Mouse (Mus musculus): ENCODE measurements around the gene Capza1. TPM values are rescaled to one million over a fixed set of nuclear protein-coding genes. Genes with fewer than 3 reads are reported as not detected.

The Capza1 gene
- 5.6 and 7.2 TPM in 2 replicates for polyA plus RNA-seq (2012; rRNA removed)

GRCm38 (mm10) chr3:104863786-104864650 is at the start of gene Capza1, which contains the start of gene St7l:
Capza1 (minus strand) TSS chr3:104864505.
St7l (plus strand) TSS chr3:104864005.

GRCm38 (mm10) chr3:104817991-104818748 is 46.1 kb downstream of the Capza1 start, which contains the start of gene Mov10:
Mov10 (minus strand) TSS chr3:104818563.

GRCm38 (mm10) chr3:104788075-104788474 is 76.2 kb downstream of the Capza1 start, which contains the start of gene Rhoc:
Rhoc (plus strand) TSS chr3:104788375.

GRCm38 (mm10) chr3:104781471-104781903 is 82.8 kb downstream of the Capza1 start, which contains the start of gene Fam19a3:
Fam19a3 (minus strand) TSS chr3:104781840.

GRCm38 (mm10) chr3:104780561-104781420 is 83.5 kb downstream of the Capza1 start, which contains the start of gene Ppm1j:
Ppm1j (plus strand) TSS chr3:104781056.

Other genes starting within 250 kb of the Capza1 start
- 15.1 and 15.2 TPM in 2 replicates for gene Slc16a1, start 225.8 kb downstream of the Capza1 start, polyA plus RNA-seq (2012; rRNA removed)
- gene Ppm1j, start 83.4 kb downstream of the Capza1 start, polyA plus RNA-seq (2012; rRNA removed), result 6.0 and 8.5 TPM in 2 replicates
- 0.10 and 0.13 TPM in 2 replicates for gene Fam19a3, start 82.7 kb downstream of the Capza1 start, polyA plus RNA-seq (2012; rRNA removed)
- 54.4 and 72.2 TPM in 2 replicates for gene Rhoc, start 76.1 kb downstream of the Capza1 start, polyA plus RNA-seq (2012; rRNA removed)
- gene Mov10, start 45.9 kb downstream of the Capza1 start, polyA plus RNA-seq (2012; rRNA removed), result 2.8 and 4.2 TPM in 2 replicates
- 1.9 and 2.3 TPM in 2 replicates for gene St7l, start 500 bp downstream of the Capza1 start, polyA plus RNA-seq (2012; rRNA removed)
- 1.6 and 1.7 TPM in 2 replicates for gene Wnt2b, start 97.4 kb upstream of the Capza1 start, polyA plus RNA-seq (2012; rRNA removed)
- 2.4 and 3.3 TPM in 2 replicates for gene Cttnbp2nl, start 188.6 kb upstream of the Capza1 start, polyA plus RNA-seq (2012; rRNA removed)
- gene 4930564D02Rik, start 202.3 kb upstream of the Capza1 start, polyA plus RNA-seq (2012; rRNA removed), result not detected in 2 replicates

Data from stomach, adult 2 months (tissue).